Mouse (Mus musculus) testis, postnatal 14 days (tissue): Measurements from ENCODE around the gene Gm9887.

Experiments used
- DNase-seq: peaks from one replicate; pipeline ENCODE4 v3.0.0; 2021; ENCODE audit warnings: low spot score

Gm9887 gene

GRCm38 (mm10) chr12:69371854-69372671 lies at the start of gene Gm9887, which contains the start of gene Arf6:
Gene Gm9887 (minus strand): TSS chr12:69372458.
Gene Arf6 (plus strand): TSS chr12:69372150.
- peak; percentile 98 for DNase-seq

GRCm38 (mm10) chr12:69420716-69421115 lies 48.5 kb upstream of the Gm9887 start:
- no peak for DNase-seq

GRCm38 (mm10) chr12:69419606-69420005 lies 47.3 kb upstream of the Gm9887 start:
- DNase-seq = no peak

GRCm38 (mm10) chr12:69419017-69419605 lies 46.9 kb upstream of the Gm9887 start:
- DNase-seq = no peak

- DNase-seq = no peak
These were observed 46.3 kb upstream of the Gm9887 start for GRCm38 (mm10) chr12:69418606-69419005.

- no peak for DNase-seq
These were observed 45.5 kb upstream of the Gm9887 start for GRCm38 (mm10) chr12:69417701-69418291.

- no peak for DNase-seq
These were observed 44.5 kb upstream of the Gm9887 start for GRCm38 (mm10) chr12:69416793-69417192.

GRCm38 (mm10) chr12:69414826-69415572 lies 42.7 kb upstream of the Gm9887 start:
- no peak for DNase-seq

GRCm38 (mm10) chr12:69413303-69413702 lies 41.0 kb upstream of the Gm9887 start:
- no peak for DNase-seq

GRCm38 (mm10) chr12:69411936-69412335 lies 39.7 kb upstream of the Gm9887 start:
- DNase-seq = no peak

- no peak for DNase-seq
These were observed 38.5 kb upstream of the Gm9887 start for GRCm38 (mm10) chr12:69410767-69411166.

GRCm38 (mm10) chr12:69402594-69403167 lies 30.4 kb upstream of the Gm9887 start:
- DNase-seq = no peak

GRCm38 (mm10) chr12:69402100-69402499 lies 29.8 kb upstream of the Gm9887 start:
- DNase-seq = no peak

- no peak for DNase-seq
These were observed 28.6 kb upstream of the Gm9887 start for GRCm38 (mm10) chr12:69400871-69401286.

- DNase-seq = no peak
These were observed 28.1 kb upstream of the Gm9887 start for GRCm38 (mm10) chr12:69400367-69400766.

GRCm38 (mm10) chr12:69394456-69394855 lies 22.2 kb upstream of the Gm9887 start:
- no peak for DNase-seq

GRCm38 (mm10) chr12:69393076-69393475 lies 20.8 kb upstream of the Gm9887 start:
- DNase-seq = no peak

GRCm38 (mm10) chr12:69390000-69390698 lies 17.9 kb upstream of the Gm9887 start:
- DNase-seq = peak; percentile 63

GRCm38 (mm10) chr12:69389273-69389938 lies 17.1 kb upstream of the Gm9887 start:
- DNase-seq = no peak

GRCm38 (mm10) chr12:69388321-69388869 lies 16.1 kb upstream of the Gm9887 start:
- DNase-seq = no peak
